In genomic region chr1:88427987-88428741, GRCm38 (mm10) we compare ENCODE assay signal across 21 mouse cellular contexts. TPM values are rescaled to one million over a fixed set of nuclear protein-coding genes. Genes with fewer than 3 reads are reported as not detected.
DNase-seq lines count a peak whose midpoint lies in the region; ATAC-seq lines count a peak whose summit lies in the region.
"Had no signal": no experiment of that assay in that cellular context is flagged by ENCODE, and none has a peak within 500 bp of the region (broad histone marks: within the 10 kb centered on the region; RNA-seq: fewer than 3 reads in every experiment).

No protein-coding gene starts in this region.

- H3K27ac ChIP-seq in lung, embryonic 15.5 days, result peak overlapping the region; percentile 78
- H3K27ac ChIP-seq in stomach, embryonic 15.5 days, result no peak overlapping the region
- no peak overlapping the region for H3K27ac ChIP-seq in kidney, embryonic 15.5 days
- H3K27ac ChIP-seq: embryonic facial prominence, embryonic 13.5 days; hindbrain, embryonic 13.5 days; intestine, embryonic 15.5 days had no signal

- H3K36me3 ChIP-seq in lung, embryonic 15.5 days, result no peaks in the 10 kb centered on the region
- H3K36me3 ChIP-seq in stomach, embryonic 15.5 days, result no peaks in the 10 kb centered on the region
- H3K36me3 ChIP-seq in kidney, embryonic 15.5 days, result no peaks in the 10 kb centered on the region
- H3K36me3 ChIP-seq: embryonic facial prominence, embryonic 13.5 days; hindbrain, embryonic 13.5 days; intestine, embryonic 15.5 days; midbrain, embryonic 10.5 days had no signal

- peak; percentile 62; the same call in 1 of the 2 replicates for ATAC-seq in lung, embryonic 15.5 days (ENCODE audit: borderline replicate concordance, extremely low read depth, low FRiP score, low TSS enrichment)
- peak; percentile 53 for ATAC-seq in stomach, embryonic 15.5 days (ENCODE audit: insufficient read depth, low FRiP score, low read depth)
- ATAC-seq in kidney, embryonic 15.5 days (replicated peaks; ENCODE audit: low FRiP score), result no peak
- ATAC-seq: intestine, embryonic 15.5 days; liver, postnatal 0 days had no signal

- no peaks in the 10 kb centered on the region for H3K9me3 ChIP-seq in lung, embryonic 15.5 days
- H3K9me3 ChIP-seq in stomach, embryonic 15.5 days, result no peaks in the 10 kb centered on the region
- no peaks in the 10 kb centered on the region for H3K9me3 ChIP-seq in kidney, embryonic 15.5 days (replicated peaks)
- H3K9me3 ChIP-seq: embryonic facial prominence, embryonic 13.5 days; hindbrain, embryonic 13.5 days; intestine, embryonic 15.5 days; midbrain, embryonic 10.5 days had no signal

- H3K27me3 ChIP-seq in lung, embryonic 15.5 days, result no peaks in the 10 kb centered on the region
- H3K27me3 ChIP-seq in stomach, embryonic 15.5 days (replicated peaks), result no peaks in the 10 kb centered on the region
- H3K27me3 ChIP-seq in kidney, embryonic 15.5 days, result no peaks in the 10 kb centered on the region
- H3K27me3 ChIP-seq: embryonic facial prominence, embryonic 13.5 days; hindbrain, embryonic 13.5 days had no signal

- H3K4me2 ChIP-seq in lung, embryonic 15.5 days, result no peak overlapping the region
- H3K4me2 ChIP-seq in stomach, embryonic 15.5 days, result no peak overlapping the region
- no peak overlapping the region for H3K4me2 ChIP-seq in kidney, embryonic 15.5 days
- H3K4me2 ChIP-seq: embryonic facial prominence, embryonic 13.5 days; heart, embryonic 11.5 days; hindbrain, embryonic 13.5 days; intestine, embryonic 15.5 days had no signal

- 44% methylated on average over 11 of the region's 11 CpGs for whole genome bisulfite sequencing in lung, embryonic 15.5 days
- 40% methylated on average over 11 of the region's 11 CpGs for WGBS in stomach, embryonic 15.5 days
- WGBS in kidney, embryonic 15.5 days, result 66% methylated on average over 11 of the region's 11 CpGs

- no peak overlapping the region for H3K9ac ChIP-seq in lung, embryonic 15.5 days
- H3K9ac ChIP-seq in stomach, embryonic 15.5 days, result no peak overlapping the region
- H3K9ac ChIP-seq in kidney, embryonic 15.5 days, result no peak overlapping the region
- H3K9ac ChIP-seq: embryonic facial prominence, embryonic 13.5 days; hindbrain, embryonic 13.5 days; intestine, embryonic 15.5 days; liver, postnatal 0 days had no signal

- intact Hi-C loops in left cerebral cortex, postnatal 36 days (cut with DNase I), result loop anchor here (10.0 kb wide), 1 partner anchor 767 kb away; no protein-coding TSS in a partner anchor

- DNase-seq in left cerebral cortex, adult 18-20 months (ENCODE audit: low spot score in 2 of 2), result peak; percentile 9 to 22
- no peak for DNase-seq in left cerebral cortex, postnatal 36 days (ENCODE audit: low spot score in 2 of 2)
- peak; percentile 16 for DNase-seq in R1 (ENCODE audit: low read depth, low spot score)
- DNase-seq in kidney, postnatal 14 days, result no peak
- DNase-seq: adrenal gland, postnatal 36 days; cerebellum, adult 9-10 months; heart, postnatal 14 days; kidney, postnatal 10 days; liver; liver, postnatal 0 days; spleen, adult 18-20 months; thymus, postnatal 14 days had no signal

- peaks cover 9% of the 10 kb centered on the region for H3K4me1 ChIP-seq in lung, embryonic 15.5 days
- no peaks in the 10 kb centered on the region for H3K4me1 ChIP-seq in stomach, embryonic 15.5 days
- H3K4me1 ChIP-seq in kidney, embryonic 15.5 days, result 0 out of 2 replicates have a peak, but pooled peaks cover 5% of the 10 kb centered on the region

- H3K4me3 ChIP-seq in lung, embryonic 15.5 days, result no peak overlapping the region
- H3K4me3 ChIP-seq in stomach, embryonic 15.5 days (replicated peaks), result no peak overlapping the region
- no peak overlapping the region for H3K4me3 ChIP-seq in kidney, embryonic 15.5 days (replicated peaks)
- H3K4me3 ChIP-seq: embryonic facial prominence, embryonic 13.5 days; hindbrain, embryonic 13.5 days; intestine, embryonic 15.5 days; midbrain, embryonic 10.5 days had no signal

RNA-seq across cellular contexts. Expression of gene Spp2, which starts 21.4 kb away (rescaled TPM):
- total RNA-seq in left cerebral cortex, adult 18-20 months (2021), result under 1 TPM; 0.40 to 0.63 TPM
- total RNA-seq in left cerebral cortex, postnatal 36 days (2021), result not detected
- polyA plus RNA-seq in lung, embryonic 15.5 days (2015; fragmentation: Nextera tagmentation; extraction: Ambion mirVana), result 0.75 and 2.5 TPM in 2 replicates
- polyA plus RNA-seq in stomach, embryonic 15.5 days (2015; fragmentation: Nextera tagmentation; extraction: Ambion mirVana), result 10.1 and 21.7 TPM in 2 replicates
- 56.5 and 62.0 TPM in 2 replicates for polyA plus RNA-seq in kidney, embryonic 15.5 days (2015; fragmentation: Nextera tagmentation; extraction: Ambion mirVana)
- total RNA-seq: adrenal gland, postnatal 36 days; heart, postnatal 14 days; left cerebral cortex, postnatal 14 days had no signal
- polyA plus RNA-seq: embryonic facial prominence, embryonic 13.5 days; hindbrain, embryonic 13.5 days; midbrain, embryonic 10.5 days had no signal

Comparison
In these comparisons a context has a peak if more than half of its experiments do, and no peak if none do; other contexts are left out.
1. DNase-seq: peak in left cerebral cortex, adult 18-20 months (2 of 2) and R1 (single experiment); none in left cerebral cortex, postnatal 36 days (0 of 2) and kidney, postnatal 14 days (single experiment).